Mouse (Mus musculus) stomach, postnatal 0 days (tissue): Measurements from ENCODE around the gene C1qtnf5.

Experiments used
- CTCF ChIP-seq: IDR thresholded peaks from 2 replicates; pipeline ENCODE4 v1.5.1; 2016; ENCODE audit warnings: antibody characterized with exemption, low read depth, mild to moderate bottlenecking, moderate library complexity
- EP300 ChIP-seq: optimal IDR thresholded peaks from 2 replicates; pipeline ENCODE3; 2016; ENCODE audit warnings: antibody characterized with exemption

DNA sequence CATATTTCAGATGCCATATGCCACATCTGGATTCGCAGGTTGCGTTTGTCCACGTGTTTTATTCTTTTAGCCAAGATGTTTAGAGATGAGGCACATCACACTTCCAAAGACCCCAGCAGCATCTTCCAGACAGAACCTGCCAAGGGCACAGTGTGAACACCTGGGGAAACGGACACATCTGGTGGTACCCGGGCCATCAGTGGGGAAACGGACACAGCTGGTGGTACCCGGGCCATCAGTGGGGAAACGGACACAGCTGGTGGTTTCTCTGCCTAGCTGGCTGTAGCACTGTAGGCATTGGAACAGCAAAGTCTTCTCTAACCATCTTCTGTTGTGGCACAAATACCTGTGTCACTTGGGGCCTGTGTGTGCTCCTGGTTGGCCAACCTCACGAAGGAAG lies 11.3 kb upstream of the C1qtnf5 start:
- TF ChIP-seq CTCF (no peak), EP300 (no peak)
